Mouse (Mus musculus): ENCODE measurements around the gene Polr2b. TPM values are rescaled to one million over a fixed set of nuclear protein-coding genes. Genes with fewer than 3 reads are reported as not detected.

Gene Polr2b
- polyA plus RNA-seq, 1 experiment from 2014 or later = 60.3 TPM

GRCm38 (mm10) chr5:77386596-77387413 lies 76.9 kb downstream of the Polr2b start:
- Histone ChIP-seq H3K27ac (no peak overlapping the region), H3K4me1 (peaks cover 15% of the 10 kb centered on the region; the same call in 1 of the 2 replicates), H3K9me3 (no peaks in the 10 kb centered on the region), H3K4me3 (no peak overlapping the region), H3K36me3 (no peaks in the 10 kb centered on the region), H3K27me3 (ENCODE audit: insufficient read depth, poor library complexity, severe bottlenecking) (no peaks in the 10 kb centered on the region)
- no peak for DNase-seq (ENCODE audit: low spot score)
- WGBS = 61% methylated on average over 10 of the region's 10 CpGs

DNA sequence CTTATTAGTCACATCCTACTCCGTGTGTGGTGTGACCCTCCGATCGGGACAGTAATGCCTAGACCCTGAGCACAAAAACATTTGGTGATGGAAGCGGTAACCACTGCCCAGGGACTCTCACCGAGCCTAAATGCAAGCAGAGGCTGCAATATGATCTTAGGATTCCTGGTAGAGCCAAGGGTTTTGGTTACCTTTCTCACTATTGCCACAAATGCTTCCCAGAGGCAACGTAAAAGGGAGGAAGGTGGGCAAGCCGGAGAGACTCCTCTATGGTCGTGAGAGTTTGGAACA lies 77.4 kb downstream of the Polr2b start:
- Histone ChIP-seq H3K36me3 (no peaks in the 10 kb centered on the region), H3K4me1 (peaks cover 15% of the 10 kb centered on the region; the same call in 1 of the 2 replicates), H3K9me3 (no peaks in the 10 kb centered on the region), H3K27me3 (ENCODE audit: insufficient read depth, poor library complexity, severe bottlenecking) (no peaks in the 10 kb centered on the region), H3K27ac (no peak overlapping the region), H3K4me3 (no peak overlapping the region)
- DNase-seq (ENCODE audit: low spot score) = no peak
- 72% methylated on average over 8 of the region's 8 CpGs for WGBS

GRCm38 (mm10) chr5:77388359-77388758 lies 78.4 kb downstream of the Polr2b start:
- DNase-seq (ENCODE audit: low spot score) = no peak
- Histone ChIP-seq H3K27me3 (ENCODE audit: insufficient read depth, poor library complexity, severe bottlenecking) (no peaks in the 10 kb centered on the region), H3K9me3 (no peaks in the 10 kb centered on the region), H3K4me3 (no peak overlapping the region), H3K4me1 (peaks cover 15% of the 10 kb centered on the region; the same call in 1 of the 2 replicates), H3K36me3 (no peaks in the 10 kb centered on the region), H3K27ac (no peak overlapping the region)
- WGBS = 81% methylated on average over 6 of the region's 6 CpGs

- Histone ChIP-seq H3K27me3 (ENCODE audit: insufficient read depth, poor library complexity, severe bottlenecking) (no peaks in the 10 kb centered on the region), H3K27ac (no peak overlapping the region), H3K36me3 (no peaks in the 10 kb centered on the region), H3K9me3 (no peaks in the 10 kb centered on the region), H3K4me3 (no peak overlapping the region), H3K4me1 (peaks cover 17% of the 10 kb centered on the region; the same call in 1 of the 2 replicates)
- DNase-seq (ENCODE audit: low spot score) = no peak
- 85% methylated on average over 2 of the region's 2 CpGs for WGBS
Observed at GRCm38 (mm10) chr5:77390272-77390671, 80.3 kb downstream of the Polr2b start.

DNA sequence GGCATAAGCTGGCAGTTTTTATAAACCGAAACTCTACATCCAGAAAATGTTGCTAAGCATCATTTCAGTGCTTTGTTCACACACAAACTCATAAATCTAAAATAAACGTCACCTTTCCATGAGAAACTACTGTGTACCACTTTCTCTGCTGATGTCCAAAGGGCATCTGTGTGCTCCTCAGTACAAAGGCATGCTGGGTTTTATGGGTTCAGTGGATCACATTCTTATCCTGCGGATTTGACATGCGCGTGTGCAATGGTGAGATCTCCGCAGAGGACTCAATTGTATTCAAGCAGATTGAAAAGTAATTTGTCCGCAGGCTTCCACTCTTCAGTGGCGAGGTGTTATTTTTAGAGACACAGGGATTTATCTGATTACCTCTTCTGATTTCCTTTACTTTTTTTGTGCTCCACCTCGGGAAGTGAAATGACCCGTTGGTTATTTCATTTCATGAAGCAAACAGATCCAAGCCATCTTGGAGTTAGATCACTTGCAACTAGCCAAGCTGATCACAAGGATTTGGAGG lies 83.2 kb downstream of the Polr2b start:
- Histone ChIP-seq H3K4me3 (no peak overlapping the region), H3K4me1 (peaks cover 8% of the 10 kb centered on the region; the same call in 1 of the 2 replicates), H3K27ac (no peak overlapping the region), H3K27me3 (ENCODE audit: insufficient read depth, poor library complexity, severe bottlenecking) (peaks cover 3% of the 10 kb centered on the region; the same call in 1 of the 2 replicates), H3K36me3 (no peaks in the 10 kb centered on the region), H3K9me3 (no peaks in the 10 kb centered on the region)
- WGBS = 85% methylated on average over 10 of the region's 10 CpGs
- no peak for DNase-seq (ENCODE audit: low spot score)

GRCm38 (mm10) chr5:77393990-77394618 lies 84.2 kb downstream of the Polr2b start:
- Histone ChIP-seq H3K27ac (no peak overlapping the region), H3K9me3 (no peaks in the 10 kb centered on the region), H3K4me3 (no peak overlapping the region), H3K27me3 (ENCODE audit: insufficient read depth, poor library complexity, severe bottlenecking) (peaks cover 6% of the 10 kb centered on the region; the same call in 1 of the 2 replicates), H3K36me3 (no peaks in the 10 kb centered on the region), H3K4me1 (peaks cover 18% of the 10 kb centered on the region)
- no peak for DNase-seq (ENCODE audit: low spot score)
- 68% methylated on average over 9 of the region's 9 CpGs for WGBS

DNA sequence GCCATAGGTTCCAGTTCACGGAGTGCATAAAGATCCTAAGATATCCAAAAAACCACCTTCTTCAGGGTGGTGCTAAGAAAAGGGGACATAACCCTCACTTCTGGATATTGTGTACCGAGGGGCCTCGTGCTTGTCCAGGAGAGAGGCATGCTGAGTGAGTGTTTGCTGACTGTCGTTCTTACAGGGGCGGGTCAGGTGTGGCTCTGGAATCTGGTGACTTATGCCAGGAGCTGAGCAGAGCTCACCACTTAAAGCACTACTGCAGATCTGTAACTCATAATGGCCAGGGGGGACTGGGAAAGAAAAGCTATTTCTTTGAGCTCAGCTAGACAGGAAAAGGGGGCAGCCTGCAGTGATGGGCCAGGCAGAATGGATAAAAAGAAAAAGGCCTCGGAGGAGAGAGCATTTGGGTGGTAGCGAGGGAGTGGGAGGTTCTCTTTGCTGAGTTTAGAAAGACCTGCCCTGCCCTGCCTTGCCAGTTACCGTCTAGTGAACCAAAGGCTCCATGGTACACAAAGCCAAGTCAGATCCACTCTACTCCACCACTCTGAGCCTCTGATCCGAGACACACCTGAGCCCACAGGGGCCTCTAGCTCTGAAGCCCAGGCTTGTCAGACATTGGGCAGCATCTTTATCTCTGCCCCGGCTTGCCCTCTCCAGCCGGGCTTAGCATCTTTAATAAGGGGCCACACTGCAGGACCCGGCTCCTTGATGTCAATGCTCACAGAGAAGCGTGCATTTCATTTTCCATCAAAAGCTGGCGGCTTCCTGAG lies 88.5 kb downstream of the Polr2b start:
- DNase-seq (ENCODE audit: low spot score) = no peak
- Histone ChIP-seq H3K4me3 (no peak overlapping the region), H3K36me3 (no peaks in the 10 kb centered on the region), H3K9me3 (no peaks in the 10 kb centered on the region), H3K27ac (no peak overlapping the region), H3K27me3 (ENCODE audit: insufficient read depth, poor library complexity, severe bottlenecking) (peaks cover 18% of the 10 kb centered on the region; the same call in 1 of the 2 replicates), H3K4me1 (peaks cover 21% of the 10 kb centered on the region)
- 63% methylated on average over 14 of the region's 14 CpGs for WGBS

Small RNA genes within 50 kb of the gene (microRNA-seq; reads per million reads assigned to microRNA genes)
- gene Mir5098 = not detected

Other genes with a start within 250 kb of the Polr2b start
- 6.7 and 11.5 TPM in 2 replicates for gene Hopx, start 195.0 kb upstream of the Polr2b start, polyA plus RNA-seq (2016; fragmentation: Nextera tagmentation; extraction: Ambion mirVana)
- gene Spink2, start 98.7 kb upstream of the Polr2b start, polyA plus RNA-seq (2016; fragmentation: Nextera tagmentation; extraction: Ambion mirVana) = 4.7 and 8.5 TPM in 2 replicates
- gene Rest, start 44.7 kb upstream of the Polr2b start, polyA plus RNA-seq (2016; fragmentation: Nextera tagmentation; extraction: Ambion mirVana) = 23.7 and 30.8 TPM in 2 replicates
- 25.0 and 31.6 TPM in 2 replicates for gene Noa1, start 63 bp upstream of the Polr2b start, polyA plus RNA-seq (2016; fragmentation: Nextera tagmentation; extraction: Ambion mirVana)
- 16.6 and 25.7 TPM in 2 replicates for gene Igfbp7, start 97.9 kb downstream of the Polr2b start, polyA plus RNA-seq (2016; fragmentation: Nextera tagmentation; extraction: Ambion mirVana)

Data from heart, embryonic 10.5 days (tissue).